Mouse (Mus musculus): ENCODE measurements around the gene Spsb3. TPM values are rescaled to one million over a fixed set of nuclear protein-coding genes. Genes with fewer than 3 reads are reported as not detected.

Gene Spsb3
- polyA plus RNA-seq, 1 experiment from 2014 or later, result 34.8 TPM

DNA sequence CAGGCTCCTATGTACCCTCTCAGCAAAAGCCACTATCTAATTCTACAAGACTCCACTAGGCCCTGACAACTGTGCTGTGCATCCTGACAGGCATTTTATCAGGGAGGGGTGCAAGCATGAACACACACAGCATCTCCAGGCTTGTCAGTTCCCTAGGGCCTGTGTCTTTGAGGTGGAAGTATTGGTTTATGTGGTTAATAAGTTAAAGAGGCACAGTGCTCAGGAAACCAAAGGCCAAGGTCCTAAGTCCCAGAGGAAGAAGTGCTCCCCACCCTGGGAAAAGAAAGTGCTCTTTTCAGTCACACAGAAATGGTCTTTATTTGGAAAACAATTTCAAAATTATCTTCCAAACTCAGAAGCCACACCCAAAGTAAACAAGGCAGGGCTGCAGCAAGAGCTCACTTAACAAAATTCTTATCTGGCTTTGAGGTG is 37.8 kb upstream of the Spsb3 start:
- H3K4me1 ChIP-seq (ENCODE audit: insufficient read depth), result 0 out of 2 replicates have a peak, but pooled peaks cover 7% of the 10 kb centered on the region
- H3K36me3 ChIP-seq (ENCODE audit: insufficient read depth), result 0 out of 2 replicates have a peak, but pooled peaks cover 2% of the 10 kb centered on the region
- peak overlapping the region; percentile 15; the same call in 1 of the 2 replicates for H3K27ac ChIP-seq (ENCODE audit: low read depth)
- no peak for TF ChIP-seq CTCF (IDR thresholded peaks at IDR 0.05; ENCODE audit: low read depth)
- H3K27me3 ChIP-seq (ENCODE audit: insufficient read depth, low read length), result 0 out of 2 replicates have a peak, but pooled peaks cover 6% of the 10 kb centered on the region
- no peaks in the 10 kb centered on the region for H3K9me3 ChIP-seq (ENCODE audit: low read depth, low read length)
- no peak for DNase-seq
- H3K9ac ChIP-seq, result peak overlapping the region; percentile 66; the same call in 1 of the 2 replicates
- no peak for ATAC-seq (ENCODE audit: insufficient read depth)
- peak overlapping the region; percentile 60 for H3K4me3 ChIP-seq (ENCODE audit: low read depth, low read length)
- H3K4me2 ChIP-seq, result peak overlapping the region; percentile 67

DNA sequence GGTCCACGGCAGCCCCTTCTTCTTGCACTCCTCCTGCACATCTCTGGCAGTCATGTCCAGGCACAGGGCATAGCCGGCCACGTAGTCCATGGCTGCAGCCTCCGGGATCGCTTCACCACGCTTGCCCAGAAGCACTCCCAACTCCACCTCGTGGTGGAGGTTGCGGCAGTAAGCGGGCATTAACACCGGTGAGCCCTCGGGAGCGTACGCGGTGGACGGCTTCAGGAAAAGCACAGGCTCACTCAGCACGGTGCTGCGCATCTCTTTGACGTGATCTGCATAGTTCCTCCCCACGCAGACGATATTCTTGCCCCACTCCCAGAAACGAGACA is 36.7 kb upstream of the Spsb3 start:
- DNase-seq, result no peak
- Histone ChIP-seq H3K27me3 (ENCODE audit: insufficient read depth, low read length) (0 out of 2 replicates have a peak, but pooled peaks cover 6% of the 10 kb centered on the region), H3K4me2 (peak overlapping the region; percentile 67), H3K9me3 (ENCODE audit: low read depth, low read length) (no peaks in the 10 kb centered on the region), H3K27ac (ENCODE audit: low read depth) (peak overlapping the region; percentile 89), H3K4me1 (ENCODE audit: insufficient read depth) (0 out of 2 replicates have a peak, but pooled peaks cover 7% of the 10 kb centered on the region), H3K36me3 (ENCODE audit: insufficient read depth) (0 out of 2 replicates have a peak, but pooled peaks cover 2% of the 10 kb centered on the region), H3K4me3 (ENCODE audit: low read depth, low read length) (peak overlapping the region; percentile 60), H3K9ac (peak overlapping the region; percentile 66)
- ATAC-seq (ENCODE audit: insufficient read depth), result peak; percentile 57
- peak; percentile 61 for TF ChIP-seq CTCF (IDR thresholded peaks at IDR 0.05; ENCODE audit: low read depth)
- WGBS, result 0% methylated on average over 21 of the region's 21 CpGs

GRCm38 (mm10) chr17:24850065-24850772 is 36.2 kb upstream of the Spsb3 start, which contains the start of gene Fahd1:
TSS of gene Fahd1 (minus strand) at chr17:24850364.
- under 1% methylated on average over 58 of the region's 58 CpGs for WGBS
- 0 out of 2 replicates have a peak, but pooled peaks cover 6% of the 10 kb centered on the region for H3K27me3 ChIP-seq (ENCODE audit: insufficient read depth, low read length)
- peak within 1 kb of the TSS; percentile 60 for H3K4me3 ChIP-seq (ENCODE audit: low read depth, low read length)
- peak within 1 kb of the TSS; percentile 66 for H3K9ac ChIP-seq
- 0 out of 2 replicates have a peak, but pooled peaks cover 2% of the 10 kb centered on the region for H3K36me3 ChIP-seq (ENCODE audit: insufficient read depth)
- no peak for TF ChIP-seq CTCF (IDR thresholded peaks at IDR 0.05; ENCODE audit: low read depth)
- H3K4me1 ChIP-seq (ENCODE audit: insufficient read depth), result 0 out of 2 replicates have a peak, but pooled peaks cover 7% of the 10 kb centered on the region
- peak within 1 kb of the TSS; percentile 89 for H3K27ac ChIP-seq (ENCODE audit: low read depth)
- DNase-seq, result peak; percentile 98
- peak; percentile 100 for ATAC-seq (ENCODE audit: insufficient read depth)
- H3K4me2 ChIP-seq, result peak within 1 kb of the TSS; percentile 67
- no peaks in the 10 kb centered on the region for H3K9me3 ChIP-seq (ENCODE audit: low read depth, low read length)

DNA sequence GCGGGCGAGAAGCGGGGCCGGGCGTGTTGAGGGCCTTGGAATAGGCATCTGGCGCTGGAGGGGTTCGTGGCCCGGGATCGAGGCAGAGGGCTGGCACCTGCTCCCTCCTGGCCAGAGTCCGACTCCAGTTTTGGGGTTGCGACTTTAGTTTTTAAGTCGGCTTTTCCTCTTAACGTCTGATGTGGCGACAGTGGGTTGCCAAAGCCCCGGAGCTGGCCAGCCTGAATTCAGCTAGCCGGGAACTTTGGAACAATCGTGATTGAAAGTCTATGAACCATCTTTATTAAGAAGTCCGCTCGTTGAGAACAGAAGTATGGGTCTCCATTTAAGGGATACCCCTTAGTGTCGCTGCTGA is 35.7 kb upstream of the Spsb3 start:
- peak overlapping the region; percentile 60 for H3K4me3 ChIP-seq (ENCODE audit: low read depth, low read length)
- H3K9me3 ChIP-seq (ENCODE audit: low read depth, low read length), result no peaks in the 10 kb centered on the region
- H3K4me2 ChIP-seq, result peak overlapping the region; percentile 67
- WGBS, result 2% methylated on average over 20 of the region's 20 CpGs
- H3K9ac ChIP-seq, result peak overlapping the region; percentile 62
- no peak for DNase-seq
- 0 out of 2 replicates have a peak overlapping the region, but pooled peaks have one; percentile 18 for H3K27ac ChIP-seq (ENCODE audit: low read depth)
- no peak for TF ChIP-seq CTCF (IDR thresholded peaks at IDR 0.05; ENCODE audit: low read depth)
- 0 out of 2 replicates have a peak, but pooled peaks cover 7% of the 10 kb centered on the region for H3K4me1 ChIP-seq (ENCODE audit: insufficient read depth)
- 0 out of 2 replicates have a peak, but pooled peaks cover 6% of the 10 kb centered on the region for H3K27me3 ChIP-seq (ENCODE audit: insufficient read depth, low read length)
- 0 out of 2 replicates have a peak, but pooled peaks cover 2% of the 10 kb centered on the region for H3K36me3 ChIP-seq (ENCODE audit: insufficient read depth)
- ATAC-seq (ENCODE audit: insufficient read depth), result no peak

DNA sequence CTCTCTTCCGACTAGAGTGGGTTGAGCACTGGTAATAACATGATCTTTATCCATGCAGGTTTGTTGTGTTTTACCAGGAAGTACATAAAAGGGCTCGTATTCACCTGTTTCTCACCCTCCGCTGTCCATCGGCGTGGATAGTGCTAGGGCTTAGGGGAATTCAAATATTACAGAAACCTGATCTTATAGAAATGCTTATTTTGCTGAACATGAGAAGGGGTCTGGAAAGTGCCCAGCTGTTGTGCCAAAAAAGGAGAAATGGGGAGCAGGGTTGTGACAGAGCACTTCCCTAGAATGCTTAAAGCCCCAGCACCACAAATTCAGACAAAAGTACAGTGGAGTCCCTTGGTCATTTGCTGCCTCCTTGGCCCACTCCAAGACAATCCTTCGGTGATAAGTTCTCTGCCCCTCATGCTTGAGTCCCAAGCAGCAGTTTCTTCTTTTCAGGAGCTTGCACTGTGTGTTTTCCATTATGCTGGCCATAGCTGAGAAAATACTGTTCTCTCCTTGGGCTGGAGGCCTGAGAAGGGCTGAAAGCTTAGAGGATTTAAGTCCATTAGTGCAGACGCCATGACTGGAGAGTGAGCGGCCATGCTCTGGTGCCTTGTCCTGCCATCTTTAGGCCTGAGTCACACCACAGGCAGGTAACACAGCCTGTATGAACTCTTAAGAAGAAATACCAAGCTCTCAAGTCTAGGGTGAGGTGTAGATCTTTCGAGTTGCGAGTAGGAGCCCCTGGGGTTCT is 34.9 kb upstream of the Spsb3 start:
- DNase-seq (no peak), ATAC-seq (ENCODE audit: insufficient read depth) (no peak)
- 0 out of 2 replicates have a peak, but pooled peaks cover 7% of the 10 kb centered on the region for H3K4me1 ChIP-seq (ENCODE audit: insufficient read depth)
- no peaks in the 10 kb centered on the region for H3K9me3 ChIP-seq (ENCODE audit: low read depth, low read length)
- 0 out of 2 replicates have a peak, but pooled peaks cover 6% of the 10 kb centered on the region for H3K27me3 ChIP-seq (ENCODE audit: insufficient read depth, low read length)
- WGBS, result 74% methylated on average over 10 of the region's 10 CpGs
- TF ChIP-seq CTCF (IDR thresholded peaks at IDR 0.05; ENCODE audit: low read depth), result no peak
- no peak overlapping the region for H3K27ac ChIP-seq (ENCODE audit: low read depth)
- peak overlapping the region; percentile 60 for H3K4me3 ChIP-seq (ENCODE audit: low read depth, low read length)
- no peak overlapping the region for H3K9ac ChIP-seq
- peak overlapping the region; percentile 67 for H3K4me2 ChIP-seq
- H3K36me3 ChIP-seq (ENCODE audit: insufficient read depth), result 0 out of 2 replicates have a peak, but pooled peaks cover 2% of the 10 kb centered on the region

DNA sequence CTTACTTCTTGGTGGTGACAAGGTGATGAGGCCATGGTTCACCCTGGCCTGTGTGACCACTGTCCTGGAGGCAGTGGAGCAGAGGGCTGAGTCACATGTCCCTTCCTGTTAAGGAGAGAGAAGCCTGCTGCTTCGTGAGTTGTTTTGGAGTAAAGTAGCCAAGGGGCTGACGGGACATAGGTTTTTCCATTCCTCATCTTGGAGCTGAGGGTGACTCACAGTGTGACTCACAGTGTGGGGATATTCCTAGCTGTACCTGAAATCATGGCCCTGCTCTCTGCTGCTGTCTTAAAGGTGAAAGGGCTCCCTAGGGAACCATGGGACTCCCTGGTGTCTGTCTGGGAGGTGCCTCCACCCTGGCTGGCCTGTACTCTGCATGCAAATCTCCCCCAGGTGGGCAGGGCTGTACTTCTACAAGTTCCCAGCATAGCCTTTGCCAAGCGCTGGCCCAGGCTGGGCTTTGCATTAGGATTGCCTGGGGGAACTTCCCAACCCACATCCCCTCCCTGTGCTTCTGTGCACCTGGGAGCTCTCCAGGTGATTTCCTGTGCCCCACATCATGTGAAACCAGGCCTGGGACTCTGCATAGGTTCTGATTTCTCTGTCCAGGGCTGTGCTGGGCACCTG is 30.5 kb upstream of the Spsb3 start:
- Histone ChIP-seq H3K36me3 (ENCODE audit: insufficient read depth) (0 out of 2 replicates have a peak, but pooled peaks cover 3% of the 10 kb centered on the region), H3K4me3 (ENCODE audit: low read depth, low read length) (no peak overlapping the region), H3K9me3 (ENCODE audit: low read depth, low read length) (no peaks in the 10 kb centered on the region), H3K4me1 (ENCODE audit: insufficient read depth) (no peaks in the 10 kb centered on the region), H3K9ac (no peak overlapping the region), H3K27ac (ENCODE audit: low read depth) (no peak overlapping the region), H3K4me2 (no peak overlapping the region), H3K27me3 (ENCODE audit: insufficient read depth, low read length) (0 out of 2 replicates have a peak, but pooled peaks cover 6% of the 10 kb centered on the region)
- ATAC-seq (ENCODE audit: insufficient read depth), result no peak
- DNase-seq, result no peak
- WGBS, result 80% methylated on average over 3 of the region's 3 CpGs
- no peak for TF ChIP-seq CTCF (IDR thresholded peaks at IDR 0.05; ENCODE audit: low read depth)
